Mouse (Mus musculus): ENCODE measurements at regions not wholly inside any gene's neighbourhood (a gene's known extent, or its start where the extent isn't known, plus 50 kb on each side); places are given as distances from the start of the nearest gene placed in this dataset.
"Not testable (repeated sequence)": the region's sequence is repeated elsewhere in the genome, so short reads cannot be mapped to it uniquely, and the experiment has no call there.

DNA sequence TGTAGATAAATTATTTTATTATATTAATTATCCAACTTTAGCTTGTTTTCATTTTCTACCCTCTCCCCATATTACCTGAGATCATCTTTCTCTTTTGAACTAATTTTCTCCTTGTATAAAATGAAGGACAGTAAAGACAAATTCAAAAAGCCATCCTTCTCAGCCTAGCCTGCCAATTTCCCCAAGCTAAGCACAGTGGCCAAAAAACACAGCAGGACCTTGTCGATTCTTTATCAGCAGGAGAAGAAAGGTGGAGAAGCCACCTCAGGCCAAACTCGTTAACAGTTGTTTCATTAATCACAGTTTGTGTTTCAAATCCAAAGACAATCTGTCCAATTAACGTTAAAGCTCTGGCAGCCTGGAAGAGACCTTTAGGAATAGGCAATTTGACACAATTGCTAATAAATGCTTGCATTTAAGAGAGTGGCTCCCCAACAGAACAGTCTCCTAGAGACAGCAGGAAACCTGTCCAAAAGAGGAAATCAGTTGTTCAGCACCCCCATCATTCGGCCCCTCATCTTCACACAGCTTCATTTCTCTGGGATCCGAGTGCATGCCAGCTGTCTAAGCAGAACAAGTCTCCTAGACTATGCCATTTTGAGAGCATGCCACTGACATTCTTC is 135.7 kb upstream of the Tlr4 start:
- DNase-seq = no peak

DNA sequence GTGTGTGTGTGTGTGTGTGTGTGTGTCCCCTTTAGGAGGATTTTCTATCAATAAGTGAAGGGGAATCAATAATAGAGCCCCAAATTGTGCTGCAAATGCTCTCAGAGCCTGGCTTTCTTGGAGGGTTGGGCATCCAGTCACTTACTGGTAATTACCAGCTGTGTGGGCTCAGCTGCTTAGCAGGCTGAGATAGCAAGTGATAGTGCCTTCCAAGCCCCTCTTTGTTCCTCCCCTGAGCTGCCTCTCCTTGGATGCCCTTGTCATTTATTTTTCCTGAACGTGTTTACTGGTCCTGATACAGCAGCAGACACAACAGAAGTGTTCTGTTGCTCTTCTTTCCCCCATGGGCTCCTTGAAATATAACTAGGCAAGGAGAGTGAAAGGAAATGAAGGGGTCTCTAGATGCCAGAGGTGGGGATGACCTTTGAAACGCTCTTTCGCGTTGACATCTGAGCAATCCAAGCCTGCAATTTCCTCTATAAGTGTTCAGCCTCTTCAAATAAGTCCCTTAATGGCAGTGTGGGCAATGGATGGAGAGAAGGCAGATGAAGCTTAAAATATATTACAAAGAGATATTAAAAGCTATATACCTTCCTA is 133.3 kb upstream of the Tlr4 start:
- DNase-seq = no peak

GRCm38 (mm10) chr4:66715821-66716760 is 111.3 kb upstream of the Tlr4 start:
- no peak for DNase-seq

DNA sequence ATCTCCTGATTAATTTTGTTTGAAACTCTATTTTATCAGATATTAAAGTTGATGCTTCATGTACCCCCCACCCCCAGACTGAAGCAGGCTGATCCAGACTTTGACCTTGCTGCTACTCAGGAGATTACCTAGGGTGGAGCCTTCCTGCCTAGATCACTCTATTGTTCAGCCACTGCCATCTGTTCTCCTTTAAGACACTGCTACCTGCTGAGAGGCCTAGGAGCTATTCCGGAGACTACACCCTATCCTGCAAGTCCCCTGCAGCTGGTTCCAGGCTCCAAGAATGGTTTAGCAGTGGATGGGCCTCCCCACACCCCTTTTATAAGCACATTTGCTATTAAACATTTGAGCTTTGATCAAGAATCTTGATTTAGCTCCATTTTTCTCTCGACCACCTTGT is 90.0 kb upstream of the Tlr4 start:
- no peak for DNase-seq

GRCm38 (mm10) chr4:66743421-66743820 is 84.0 kb upstream of the Tlr4 start:
- not testable (repeated sequence) for DNase-seq

DNA sequence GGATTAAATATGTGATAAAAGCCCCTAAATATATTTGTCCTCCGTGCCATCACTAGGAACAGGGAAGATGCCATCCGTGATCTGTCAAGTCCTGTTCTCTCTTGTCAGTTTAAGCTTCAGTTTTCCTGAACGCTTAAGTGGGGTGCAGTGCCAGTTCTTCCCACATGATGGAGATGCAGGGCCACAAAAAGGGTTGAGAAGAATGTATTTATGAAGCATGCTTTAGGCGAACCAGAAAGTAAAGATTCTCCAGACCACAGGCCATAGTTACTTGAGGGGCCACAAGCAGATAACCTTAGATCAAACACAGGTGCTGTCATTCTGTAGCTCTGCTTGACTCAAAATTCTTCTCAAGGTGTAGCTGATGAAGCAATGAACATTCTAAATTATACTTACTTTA is 58.6 kb upstream of the Tlr4 start:
- peak; percentile 60 to 67 for DNase-seq

Data from kidney, postnatal 4 days (tissue).